Mouse (Mus musculus) erythroid progenitor cell, adult 5-6 weeks (primary cell): Measurements from ENCODE around the gene C130050O18Rik. TPM values are rescaled to one million over a fixed set of nuclear protein-coding genes. Genes with fewer than 3 reads are reported as not detected.

Experiments used
- ATAC-seq: replicated peaks from 2 replicates; pipeline ENCODE4 v1.8.0; 2016; ENCODE audit warnings: moderate number of reproducible peaks, mild to moderate bottlenecking, moderate TSS enrichment, inconsistent platforms; ENCODE audit not compliant: poor library complexity, low FRiP score, severe bottlenecking
- total RNA-seq, 2 experiments: library from RNA; stranded (forward) in 1 of 2; stranded (reverse) in 1 of 2; fragments of 150-400 nt in 1 of 2; fragments of 186-747, 209-891 nt in 1 of 2; gene quantifications; 2 replicates each; pipeline versions ENCODE4 v1.2.3 to v1.2.4; 2015 to 2017; ENCODE audit warnings: low replicate concordance in 2 of 2

The C130050O18Rik gene
- total RNA-seq, 2 experiments from 2014 or later: not detected

DNA sequence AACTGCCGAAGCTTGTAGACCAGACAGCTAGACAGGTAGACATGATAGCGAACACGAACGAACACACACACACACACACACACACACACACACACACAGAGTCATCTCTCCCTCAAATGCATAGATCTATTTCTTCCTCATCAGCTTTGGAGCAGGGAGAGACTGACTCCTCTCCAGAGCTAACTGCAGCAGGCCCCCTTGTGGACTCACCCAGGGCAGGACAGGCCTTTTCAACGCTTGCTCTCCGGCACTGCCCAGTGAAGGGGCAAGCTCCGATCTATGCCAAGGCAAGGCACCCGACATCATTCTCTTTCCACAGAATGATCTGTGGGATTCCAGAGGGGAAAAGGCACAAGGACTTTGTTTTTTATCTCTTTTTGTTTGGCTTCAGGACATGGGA is 40.2 kb downstream of the C130050O18Rik start:
- ATAC-seq: no peak

DNA sequence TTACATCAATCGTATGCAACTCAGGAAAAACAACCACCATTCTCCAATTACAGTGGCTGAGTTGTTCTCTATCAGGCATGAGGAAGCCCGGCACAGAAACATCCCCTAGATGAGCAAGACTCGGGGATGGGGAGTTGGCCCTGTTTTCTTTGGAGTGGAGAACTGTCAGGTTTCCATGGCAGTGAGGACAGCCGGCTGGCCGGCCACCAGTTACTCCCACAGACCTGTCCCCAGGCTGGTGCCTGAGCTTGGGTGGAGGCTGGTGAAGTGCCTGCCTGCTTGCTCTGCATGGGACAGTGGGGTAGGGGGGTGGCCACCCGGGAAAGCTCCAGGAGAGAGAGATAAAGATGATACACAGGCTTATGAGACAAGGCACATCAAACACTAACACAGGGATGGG is 42.9 kb downstream of the C130050O18Rik start:
- no peak for ATAC-seq

- ATAC-seq: no peak
Observed at GRCm38 (mm10) chr5:139449161-139449791, 44.2 kb downstream of the C130050O18Rik start.

DNA sequence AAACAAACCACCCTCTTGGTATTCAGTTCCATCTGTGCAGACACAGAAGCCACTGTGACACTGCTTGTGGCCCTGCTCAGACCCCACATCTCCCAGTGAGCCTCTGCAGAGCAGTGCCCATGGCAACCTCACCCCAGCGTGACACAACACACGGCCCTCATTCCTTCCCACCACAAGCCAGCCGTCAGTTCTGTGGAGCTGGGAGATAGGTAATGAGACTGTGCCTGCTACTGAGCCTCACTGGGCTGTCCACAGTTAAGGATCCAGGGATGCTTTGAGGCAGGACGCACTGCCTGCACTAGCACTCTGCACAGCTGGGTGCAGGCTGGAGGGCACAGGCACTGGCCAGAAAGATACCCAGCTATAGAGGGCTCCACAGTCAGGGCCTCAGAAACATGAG is 44.8 kb downstream of the C130050O18Rik start:
- ATAC-seq: no peak

DNA sequence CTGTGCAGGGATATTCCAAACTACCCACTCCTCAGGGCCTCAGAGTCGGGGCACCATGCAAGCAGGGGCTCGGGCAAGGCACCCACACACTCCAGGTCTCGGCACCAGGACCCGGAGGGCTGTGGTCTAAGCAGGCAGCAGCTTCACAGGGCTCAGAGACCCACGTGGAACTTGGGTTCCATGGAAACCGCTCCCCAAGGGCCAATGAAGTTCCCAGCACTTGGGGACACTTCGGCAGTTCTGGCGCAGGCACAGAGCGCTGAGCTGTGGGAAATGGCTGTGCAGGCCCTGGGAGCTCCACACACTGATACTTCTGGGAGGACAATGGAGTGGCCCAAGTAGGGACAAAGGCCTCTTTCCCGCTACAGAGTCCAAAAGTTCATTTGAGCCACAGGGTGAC is 48.0 kb downstream of the C130050O18Rik start:
- ATAC-seq: no peak

- no peak for ATAC-seq
Observed at GRCm38 (mm10) chr5:139455166-139455565, 50.1 kb downstream of the C130050O18Rik start.

DNA sequence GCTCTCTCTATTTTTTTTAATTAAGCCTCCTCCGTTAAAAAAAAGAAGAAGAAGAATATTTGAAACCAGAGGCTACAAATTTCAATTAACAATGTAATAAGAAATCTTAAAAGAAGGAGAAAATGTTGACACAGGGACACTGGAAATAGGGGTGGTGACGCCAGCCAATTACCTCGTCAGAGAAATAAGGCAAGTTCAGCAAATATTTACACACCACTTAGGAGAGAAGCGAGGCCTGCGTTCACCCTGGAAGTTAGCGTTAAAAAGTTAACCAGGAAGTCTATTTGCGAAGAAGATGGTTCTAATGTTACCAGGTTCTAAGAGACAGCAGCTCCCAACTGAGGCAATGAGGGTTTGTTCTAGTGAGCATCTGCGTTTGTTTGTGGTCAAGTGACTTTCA is 52.2 kb downstream of the C130050O18Rik start:
- no peak for ATAC-seq

DNA sequence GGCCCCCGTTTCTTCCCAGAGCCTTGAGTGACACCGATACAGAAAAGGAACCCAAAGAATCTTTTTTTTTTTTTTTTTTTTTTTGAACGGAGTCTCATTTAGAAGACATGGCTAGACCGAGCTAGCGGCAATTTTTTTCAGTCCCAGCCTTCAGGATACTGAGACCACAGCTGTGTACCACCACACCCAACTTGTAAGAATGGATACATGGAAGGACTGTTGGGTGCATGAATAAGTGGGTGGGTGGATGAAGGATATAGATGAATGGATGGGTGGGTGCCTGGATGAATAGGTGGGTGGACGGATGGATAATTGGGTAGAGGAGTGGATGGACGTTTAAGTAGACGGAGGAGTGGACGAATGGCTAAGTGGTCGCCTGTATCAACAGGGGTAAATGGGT is 54.9 kb downstream of the C130050O18Rik start:
- ATAC-seq: no peak

DNA sequence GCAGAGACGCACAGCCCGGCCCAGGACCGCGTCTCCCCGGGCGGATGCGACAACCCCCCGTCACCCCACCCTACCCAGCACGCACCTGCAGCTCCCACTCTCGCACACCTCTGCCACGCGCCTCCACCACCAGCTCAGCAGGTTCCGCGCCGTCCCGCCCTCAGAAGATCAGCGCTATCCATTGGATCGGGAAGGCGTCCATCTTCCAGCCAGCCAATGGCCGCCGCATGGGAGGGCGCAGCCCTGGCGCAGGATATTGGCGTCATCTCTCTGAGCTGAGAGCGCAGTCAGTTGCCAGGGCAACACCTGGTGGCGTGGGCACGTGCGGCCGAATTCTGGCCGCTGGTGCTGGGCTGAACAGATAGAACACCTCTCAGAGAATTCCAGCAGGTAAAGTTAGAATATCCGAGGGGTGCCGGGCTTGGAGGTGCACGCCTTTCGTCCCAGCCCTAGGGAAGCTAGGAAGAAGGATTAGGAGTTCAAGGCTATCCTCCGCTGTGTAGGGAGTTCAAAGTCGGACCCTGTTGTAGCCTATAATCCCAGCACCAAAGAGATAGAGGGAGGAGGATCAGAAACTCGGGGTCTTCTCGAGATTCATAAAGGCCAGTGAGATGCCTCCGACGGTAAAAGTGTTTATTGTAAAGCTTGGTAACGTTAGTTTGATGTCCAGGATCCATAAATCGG is 55.4 kb downstream of the C130050O18Rik start, which contains the start of gene 3110082I17Rik:
TSS of gene 3110082I17Rik (minus strand) at position 144 of the 684 bp plus-strand sequence.
- ATAC-seq: peak; percentile 98

GRCm38 (mm10) chr5:139464874-139465273 is 59.8 kb downstream of the C130050O18Rik start:
- ATAC-seq: no peak

Other genes starting within 250 kb of the C130050O18Rik start
- gene Sun1, start 204.6 kb upstream of the C130050O18Rik start, total RNA-seq (2015; ENCODE audit: low replicate concordance): 77.5 and 111 TPM in 2 replicates
- gene Sun1, start 204.6 kb upstream of the C130050O18Rik start, total RNA-seq (2017; ENCODE audit: low replicate concordance): 99.6 and 190 TPM in 2 replicates
- gene Get4, start 153.0 kb upstream of the C130050O18Rik start, total RNA-seq (2015; ENCODE audit: low replicate concordance): 35.6 and 36.4 TPM in 2 replicates
- gene Get4, start 153.0 kb upstream of the C130050O18Rik start, total RNA-seq (2017; ENCODE audit: low replicate concordance): 21.9 and 36.6 TPM in 2 replicates
- 4.2 and 5.8 TPM in 2 replicates for gene Adap1, start 79.7 kb upstream of the C130050O18Rik start, total RNA-seq (2015; ENCODE audit: low replicate concordance)
- gene Adap1, start 79.7 kb upstream of the C130050O18Rik start, total RNA-seq (2017; ENCODE audit: low replicate concordance): 3.9 and 9.5 TPM in 2 replicates
- gene Cox19, start 53.9 kb upstream of the C130050O18Rik start, total RNA-seq (2015; ENCODE audit: low replicate concordance): 8.8 and 11.9 TPM in 2 replicates
- gene Cox19, start 53.9 kb upstream of the C130050O18Rik start, total RNA-seq (2017; ENCODE audit: low replicate concordance): 5.3 and 29.0 TPM in 2 replicates
- gene Cyp2w1, start 52.7 kb upstream of the C130050O18Rik start, total RNA-seq (2015; ENCODE audit: low replicate concordance): not detected in 2 replicates
- gene Cyp2w1, start 52.7 kb upstream of the C130050O18Rik start, total RNA-seq (2017; ENCODE audit: low replicate concordance): not detected in 2 replicates
- 34.0 and 38.9 TPM in 2 replicates for gene Gpr146, start 27.6 kb upstream of the C130050O18Rik start, total RNA-seq (2015; ENCODE audit: low replicate concordance)
- 37.8 and 43.8 TPM in 2 replicates for gene Gpr146, start 27.6 kb upstream of the C130050O18Rik start, total RNA-seq (2017; ENCODE audit: low replicate concordance)
- not detected in 2 replicates for gene Gper1, start 17.9 kb downstream of the C130050O18Rik start, total RNA-seq (2015; ENCODE audit: low replicate concordance)
- gene Gper1, start 17.9 kb downstream of the C130050O18Rik start, total RNA-seq (2017; ENCODE audit: low replicate concordance): not detected in 2 replicates
- gene 3110082I17Rik, start 55.2 kb downstream of the C130050O18Rik start, total RNA-seq (2015; ENCODE audit: low replicate concordance): 4.7 TPM in 1 of 2 replicates, not detected in the other
- 3.2 and 4.2 TPM in 2 replicates for gene 3110082I17Rik, start 55.2 kb downstream of the C130050O18Rik start, total RNA-seq (2017; ENCODE audit: low replicate concordance)
- 7.2 and 9.2 TPM in 2 replicates for gene Zfand2a, start 79.3 kb downstream of the C130050O18Rik start, total RNA-seq (2015; ENCODE audit: low replicate concordance)
- 3.6 and 5.8 TPM in 2 replicates for gene Zfand2a, start 79.3 kb downstream of the C130050O18Rik start, total RNA-seq (2017; ENCODE audit: low replicate concordance)
- not detected in 2 replicates for gene Uncx, start 138.2 kb downstream of the C130050O18Rik start, total RNA-seq (2015; ENCODE audit: low replicate concordance)
- not detected in 2 replicates for gene Uncx, start 138.2 kb downstream of the C130050O18Rik start, total RNA-seq (2017; ENCODE audit: low replicate concordance)